Mouse (Mus musculus): Measurements from ENCODE around the gene Cbx2. TPM values are rescaled to one million over a fixed set of nuclear protein-coding genes. Genes with fewer than 3 reads are reported as not detected.

Cbx2 gene
- total and polyA plus RNA-seq, 2 experiments: 2.9 to 3.9 TPM

DNA sequence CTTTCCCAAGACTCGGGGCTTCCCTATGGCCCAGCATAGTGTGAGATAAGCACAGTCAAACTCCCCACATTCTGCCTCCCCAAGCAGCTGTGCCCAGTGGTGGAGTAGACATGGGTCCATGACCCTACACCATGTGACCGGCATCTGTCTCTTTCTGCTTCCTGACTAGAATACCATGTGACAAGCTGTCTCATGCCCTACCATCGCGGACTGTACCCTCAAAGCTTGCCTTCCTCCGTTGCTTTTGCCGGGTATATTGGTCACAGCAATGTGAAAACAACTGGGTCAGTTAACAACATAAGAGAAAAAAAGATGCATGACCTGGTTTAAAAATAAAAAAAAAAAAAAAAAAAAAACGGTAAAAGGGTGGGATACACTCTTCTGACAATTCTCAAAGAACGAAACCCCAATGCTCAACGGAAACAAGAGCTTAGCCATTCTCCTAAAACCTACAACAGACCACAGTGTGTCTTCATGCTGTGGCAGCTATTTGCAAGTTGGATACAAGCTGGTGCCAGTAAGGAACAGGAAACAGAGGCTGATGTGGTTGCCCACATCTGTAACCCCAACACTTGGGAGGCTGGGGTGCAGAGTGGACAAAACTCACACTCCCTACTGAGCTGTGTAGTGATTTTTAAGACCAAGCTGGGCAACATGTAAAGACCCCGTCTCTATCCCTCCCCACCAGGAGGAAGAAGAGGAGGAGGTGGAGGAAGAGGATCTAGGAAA lies 17.1 kb upstream of the Cbx2 start:
- Histone ChIP-seq H3K36me3 (ENCODE audit: control insufficient read depth, insufficient read depth, low read length) (no peaks in the 10 kb centered on the region), H3K27me3 (ENCODE audit: control insufficient read depth, insufficient read depth, low read length) (no peaks in the 10 kb centered on the region), H3K9ac (ENCODE audit: low read depth, low read length) (no peak overlapping the region), H3K79me2 (ENCODE audit: control insufficient read depth, insufficient read depth, low read length) (no peaks in the 10 kb centered on the region), H3K27ac (replicated peaks; ENCODE audit: insufficient read depth, low read depth, low read length) (no peak overlapping the region), H3K4me3 (ENCODE audit: insufficient read depth, low read depth, low read length) (no peak overlapping the region), H3K4me1 (ENCODE audit: control insufficient read depth, insufficient read depth, low read length) (no peaks in the 10 kb centered on the region)
- TF ChIP-seq POLR2A (IDR thresholded peaks at IDR 0.05; ENCODE audit: extremely low read depth, insufficient read depth, low read length) (no peak), CTCF (IDR thresholded peaks at IDR 0.05; ENCODE audit: low read depth, low read length) (no peak)
- 79% methylated on average over 10 of the region's 10 CpGs for WGBS
- DNase-seq (ENCODE audit: extremely low read depth, low read depth, low spot score): no peak

GRCm38 (mm10) chr11:119006462-119006861 lies 16.3 kb upstream of the Cbx2 start:
- H3K9ac ChIP-seq (ENCODE audit: low read depth, low read length): no peak overlapping the region
- no peaks in the 10 kb centered on the region for H3K27me3 ChIP-seq (ENCODE audit: control insufficient read depth, insufficient read depth, low read length)
- no peak overlapping the region for H3K27ac ChIP-seq (replicated peaks; ENCODE audit: insufficient read depth, low read depth, low read length)
- WGBS: 69% methylated on average over 3 of the region's 3 CpGs
- H3K36me3 ChIP-seq (ENCODE audit: control insufficient read depth, insufficient read depth, low read length): no peaks in the 10 kb centered on the region
- TF ChIP-seq CTCF (IDR thresholded peaks at IDR 0.05; ENCODE audit: low read depth, low read length) (no peak), POLR2A (IDR thresholded peaks at IDR 0.05; ENCODE audit: extremely low read depth, insufficient read depth, low read length) (no peak)
- H3K79me2 ChIP-seq (ENCODE audit: control insufficient read depth, insufficient read depth, low read length): no peaks in the 10 kb centered on the region
- no peaks in the 10 kb centered on the region for H3K4me1 ChIP-seq (ENCODE audit: control insufficient read depth, insufficient read depth, low read length)
- no peak for DNase-seq (ENCODE audit: extremely low read depth, low read depth, low spot score)
- no peak overlapping the region for H3K4me3 ChIP-seq (ENCODE audit: insufficient read depth, low read depth, low read length)

GRCm38 (mm10) chr11:119007461-119008456 lies 15.0 kb upstream of the Cbx2 start:
- H3K27me3 ChIP-seq (ENCODE audit: control insufficient read depth, insufficient read depth, low read length): no peaks in the 10 kb centered on the region
- no peaks in the 10 kb centered on the region for H3K4me1 ChIP-seq (ENCODE audit: control insufficient read depth, insufficient read depth, low read length)
- TF ChIP-seq POLR2A (IDR thresholded peaks at IDR 0.05; ENCODE audit: extremely low read depth, insufficient read depth, low read length): no peak
- no peak for TF ChIP-seq CTCF (IDR thresholded peaks at IDR 0.05; ENCODE audit: low read depth, low read length)
- peak overlapping the region; percentile 50; the same call in 1 of the 2 replicates for H3K4me3 ChIP-seq (ENCODE audit: insufficient read depth, low read depth, low read length)
- WGBS: 24% methylated on average over 21 of the region's 21 CpGs
- no peak overlapping the region for H3K27ac ChIP-seq (replicated peaks; ENCODE audit: insufficient read depth, low read depth, low read length)
- H3K79me2 ChIP-seq (ENCODE audit: control insufficient read depth, insufficient read depth, low read length): no peaks in the 10 kb centered on the region
- H3K36me3 ChIP-seq (ENCODE audit: control insufficient read depth, insufficient read depth, low read length): no peaks in the 10 kb centered on the region
- H3K9ac ChIP-seq (ENCODE audit: low read depth, low read length): 0 out of 2 replicates have a peak overlapping the region, but pooled peaks have one; percentile 3
- peak; percentile 29 for DNase-seq (ENCODE audit: extremely low read depth, low read depth, low spot score)

DNA sequence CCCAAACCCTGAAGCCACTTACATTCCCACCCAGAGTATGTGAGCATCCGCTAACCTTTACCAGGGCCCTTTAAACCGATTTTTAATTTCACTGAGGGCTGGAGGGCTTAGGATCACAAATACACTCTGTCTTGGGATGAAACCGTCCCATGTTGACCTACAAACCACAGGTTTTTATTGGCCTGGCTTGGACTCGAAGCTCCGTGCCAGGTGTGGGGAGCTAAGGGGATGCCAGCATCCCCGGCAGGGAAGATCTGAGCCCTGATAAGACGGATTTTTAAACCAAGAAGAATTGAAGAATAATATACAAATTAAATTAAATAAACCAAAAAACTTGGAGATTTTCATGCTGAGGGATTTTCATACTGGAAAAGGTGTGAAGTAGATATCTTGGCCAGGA lies 8.3 kb upstream of the Cbx2 start:
- H3K36me3 ChIP-seq (ENCODE audit: control insufficient read depth, insufficient read depth, low read length): no peaks in the 10 kb centered on the region
- no peaks in the 10 kb centered on the region for H3K27me3 ChIP-seq (ENCODE audit: control insufficient read depth, insufficient read depth, low read length)
- TF ChIP-seq CTCF (IDR thresholded peaks at IDR 0.05; ENCODE audit: low read depth, low read length) (no peak), POLR2A (IDR thresholded peaks at IDR 0.05; ENCODE audit: extremely low read depth, insufficient read depth, low read length) (no peak)
- no peak overlapping the region for H3K9ac ChIP-seq (ENCODE audit: low read depth, low read length)
- H3K4me3 ChIP-seq (ENCODE audit: insufficient read depth, low read depth, low read length): no peak overlapping the region
- no peaks in the 10 kb centered on the region for H3K4me1 ChIP-seq (ENCODE audit: control insufficient read depth, insufficient read depth, low read length)
- DNase-seq (ENCODE audit: extremely low read depth, low read depth, low spot score): no peak
- H3K27ac ChIP-seq (replicated peaks; ENCODE audit: insufficient read depth, low read depth, low read length): no peak overlapping the region
- 82% methylated on average over 7 of the region's 7 CpGs for WGBS
- no peaks in the 10 kb centered on the region for H3K79me2 ChIP-seq (ENCODE audit: control insufficient read depth, insufficient read depth, low read length)

DNA sequence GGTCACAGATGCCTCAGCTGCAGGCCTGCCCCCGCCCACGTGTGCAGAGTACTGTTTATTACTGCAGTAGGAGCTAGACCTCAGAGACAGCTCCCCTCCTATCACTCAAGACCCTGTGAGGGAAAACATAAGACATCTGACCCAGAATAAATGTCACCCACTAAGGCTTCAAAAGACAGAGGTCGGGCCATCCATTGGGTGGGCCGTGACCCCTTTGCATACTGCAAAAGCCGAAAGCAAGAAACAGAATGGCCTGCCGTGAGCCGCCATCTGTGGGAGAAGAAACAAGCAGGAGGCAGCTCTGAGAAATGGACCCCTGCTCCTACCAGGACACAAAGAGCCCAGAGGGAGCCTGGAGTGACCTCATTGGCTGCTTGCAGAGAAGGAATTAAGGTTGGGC lies 5.3 kb upstream of the Cbx2 start:
- no peak for TF ChIP-seq CTCF (IDR thresholded peaks at IDR 0.05; ENCODE audit: low read depth, low read length)
- no peak for TF ChIP-seq POLR2A (IDR thresholded peaks at IDR 0.05; ENCODE audit: extremely low read depth, insufficient read depth, low read length)
- 95% methylated on average over 7 of the region's 7 CpGs for WGBS
- no peaks in the 10 kb centered on the region for H3K79me2 ChIP-seq (ENCODE audit: control insufficient read depth, insufficient read depth, low read length)
- DNase-seq (ENCODE audit: extremely low read depth, low read depth, low spot score): no peak
- no peak overlapping the region for H3K27ac ChIP-seq (replicated peaks; ENCODE audit: insufficient read depth, low read depth, low read length)
- H3K9ac ChIP-seq (ENCODE audit: low read depth, low read length): no peak overlapping the region
- no peaks in the 10 kb centered on the region for H3K4me1 ChIP-seq (ENCODE audit: control insufficient read depth, insufficient read depth, low read length)
- no peaks in the 10 kb centered on the region for H3K36me3 ChIP-seq (ENCODE audit: control insufficient read depth, insufficient read depth, low read length)
- no peak overlapping the region for H3K4me3 ChIP-seq (ENCODE audit: insufficient read depth, low read depth, low read length)
- H3K27me3 ChIP-seq (ENCODE audit: control insufficient read depth, insufficient read depth, low read length): no peaks in the 10 kb centered on the region

All from liver, adult 2 months (tissue).